Mouse (Mus musculus) embryo, embryonic 11 days (tissue): Measurements from ENCODE around the gene Prkrip1.
"Not testable (repeated sequence)": the region's sequence is repeated elsewhere in the genome, so short reads cannot be mapped to it uniquely, and the experiment has no call there.

Experiments used
- DNase-seq: peaks from one replicate; pipeline ENCODE4 v3.0.0-alpha.2; 2015

The Prkrip1 gene

DNA sequence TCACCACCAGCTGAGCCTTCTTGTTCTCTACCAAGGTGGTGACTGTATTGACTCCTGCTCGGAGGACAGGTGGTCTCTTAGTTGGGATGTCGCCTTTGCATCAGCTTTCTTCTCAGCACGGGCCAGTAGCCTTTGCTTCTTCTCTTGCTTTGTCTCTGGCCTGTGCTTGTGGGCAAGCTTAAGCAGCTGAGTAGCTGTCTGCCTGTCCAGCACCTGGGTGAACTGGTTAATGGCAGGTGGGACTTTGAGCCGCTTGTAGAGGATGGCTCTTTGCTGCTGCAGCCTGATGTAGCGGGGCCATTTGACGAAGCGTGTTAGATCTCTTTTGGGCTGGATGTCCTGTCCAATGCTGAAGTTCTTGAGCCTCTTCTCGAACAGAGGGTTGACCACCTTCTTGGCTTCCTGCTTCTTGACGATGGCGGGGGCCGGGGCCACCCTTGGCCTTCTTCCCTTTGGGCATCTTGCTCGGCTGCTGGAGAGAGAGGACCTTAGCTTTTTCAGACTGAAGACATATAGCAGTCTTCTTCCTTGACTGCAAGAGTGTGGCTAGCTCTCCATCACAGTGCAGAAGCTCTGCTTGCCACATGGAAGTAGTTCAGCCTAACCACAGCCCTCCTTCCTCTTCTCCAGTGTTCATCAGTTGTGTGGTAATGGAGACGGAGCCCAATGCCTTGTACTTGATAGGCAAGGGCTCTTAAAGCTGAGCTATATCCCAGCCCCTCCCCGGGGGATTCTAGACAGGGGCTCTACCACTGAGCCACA lies 12.8 kb upstream of the Prkrip1 start:
- DNase-seq: not testable (repeated sequence)

DNA sequence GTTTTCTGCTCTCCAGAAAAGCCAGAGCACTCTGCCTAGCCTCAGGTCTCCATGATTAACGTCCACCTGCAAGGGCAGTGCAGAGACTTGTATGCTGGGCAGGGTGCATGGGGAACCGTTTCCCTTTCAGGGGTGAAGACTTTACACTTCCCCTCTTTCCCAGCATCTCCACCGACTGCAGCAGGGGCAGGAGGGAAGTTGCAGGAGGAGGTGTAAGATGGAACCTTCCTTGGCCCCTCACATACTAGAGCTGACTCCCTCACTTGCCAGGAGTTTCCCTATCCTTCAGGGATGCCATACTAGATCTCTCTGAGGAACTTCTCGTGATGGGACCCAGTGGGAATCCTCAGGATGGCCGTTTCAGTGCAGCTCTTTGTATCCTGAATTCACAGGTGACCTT lies 11.8 kb upstream of the Prkrip1 start:
- DNase-seq: no peak

DNA sequence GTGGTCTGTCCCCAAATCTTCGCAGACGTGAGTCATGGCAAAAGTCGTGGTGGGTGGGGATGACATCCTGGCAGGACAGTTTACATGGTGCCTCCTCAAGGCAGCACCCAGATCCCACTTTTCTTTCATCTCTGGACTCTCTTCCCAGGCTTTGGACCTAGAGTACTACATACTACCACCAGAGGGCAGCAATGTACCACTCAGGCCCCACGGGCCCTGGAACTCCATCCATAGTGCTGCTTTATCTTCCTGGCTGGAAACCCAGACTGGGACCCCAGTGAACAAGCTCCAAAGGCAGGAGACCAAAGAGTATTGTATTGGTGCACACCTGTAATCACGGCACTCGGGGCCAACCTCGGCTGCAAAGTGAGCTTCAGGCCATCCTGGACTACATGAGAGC lies 3.1 kb upstream of the Prkrip1 start:
- DNase-seq: peak; percentile 89

DNA sequence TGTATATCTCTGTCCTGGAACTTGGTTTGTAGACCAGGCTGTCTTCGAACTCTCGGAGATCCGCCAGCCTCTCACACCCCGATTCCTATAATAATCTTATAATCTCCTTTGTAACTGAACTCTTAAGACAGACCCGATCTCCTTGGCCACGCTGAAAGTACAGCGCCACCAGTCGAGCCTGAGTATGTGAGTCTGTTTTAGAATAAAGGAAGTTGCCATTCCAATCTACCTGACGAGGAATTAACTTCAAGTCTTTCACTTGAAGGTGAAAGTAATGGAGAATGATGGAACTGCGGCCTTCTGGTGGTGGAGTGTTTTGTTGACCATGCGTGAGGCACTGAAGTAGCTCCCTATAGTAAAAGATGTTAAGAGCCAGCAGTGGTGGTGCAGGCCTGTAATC lies 763 bp upstream of the Prkrip1 start:
- DNase-seq: peak; percentile 35

DNA sequence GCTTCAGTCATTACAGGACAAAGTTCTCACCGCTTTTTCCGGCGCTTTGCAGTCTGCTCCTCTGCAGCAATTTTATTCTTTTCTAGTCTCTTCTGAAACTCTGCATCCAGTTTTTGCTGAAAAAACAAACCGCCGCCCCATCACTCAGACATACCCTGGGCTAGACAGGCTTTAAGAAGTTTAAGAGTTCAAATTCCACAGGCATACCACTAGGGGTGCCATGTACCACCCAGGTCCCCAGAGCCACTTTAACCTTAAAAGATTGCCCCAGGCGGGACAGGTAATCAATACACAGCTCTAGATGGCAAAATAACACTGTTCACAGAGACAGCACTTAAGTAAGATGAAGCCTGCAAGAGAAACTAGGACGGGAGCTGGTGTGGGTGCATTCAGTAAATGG lies 6.9 kb downstream of the Prkrip1 start:
- no peak for DNase-seq

DNA sequence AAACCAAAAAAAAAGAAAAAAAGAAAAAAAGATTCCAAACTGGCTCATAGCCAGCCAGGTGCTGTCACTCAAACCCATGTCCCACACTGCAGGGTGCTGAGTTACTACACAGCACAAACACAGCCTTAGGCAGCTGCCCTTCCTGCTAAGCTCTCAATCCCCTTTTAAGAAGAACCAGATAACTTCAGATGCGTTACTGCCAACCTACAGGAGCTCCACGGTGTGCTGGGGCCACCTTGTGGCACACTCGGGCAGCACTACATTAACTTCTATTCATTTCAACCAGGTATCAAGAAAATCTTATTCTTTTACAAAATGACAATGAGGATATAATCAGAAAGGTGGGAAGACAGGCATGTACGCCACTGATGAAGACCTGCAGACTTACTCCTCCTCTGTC lies 12.0 kb downstream of the Prkrip1 start:
- DNase-seq: peak; percentile 52

DNA sequence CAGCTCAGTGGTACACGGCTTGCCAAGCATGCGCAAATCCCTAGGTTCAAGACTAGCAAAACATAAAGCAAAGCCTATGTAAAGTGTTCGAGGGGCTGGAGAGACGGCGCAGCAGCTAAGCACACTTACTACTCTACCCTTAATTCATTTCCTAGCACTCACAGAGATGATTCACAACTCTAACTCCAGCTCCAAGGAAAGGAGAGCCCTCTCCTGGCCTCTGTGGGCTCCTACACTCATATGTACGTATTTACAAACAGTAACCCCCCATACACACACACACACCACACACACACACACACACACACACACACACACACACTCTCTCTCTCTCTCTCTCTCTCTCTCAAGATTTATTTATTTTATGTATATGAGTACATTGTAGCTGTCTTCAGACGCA lies 15.0 kb downstream of the Prkrip1 start:
- no peak for DNase-seq

DNA sequence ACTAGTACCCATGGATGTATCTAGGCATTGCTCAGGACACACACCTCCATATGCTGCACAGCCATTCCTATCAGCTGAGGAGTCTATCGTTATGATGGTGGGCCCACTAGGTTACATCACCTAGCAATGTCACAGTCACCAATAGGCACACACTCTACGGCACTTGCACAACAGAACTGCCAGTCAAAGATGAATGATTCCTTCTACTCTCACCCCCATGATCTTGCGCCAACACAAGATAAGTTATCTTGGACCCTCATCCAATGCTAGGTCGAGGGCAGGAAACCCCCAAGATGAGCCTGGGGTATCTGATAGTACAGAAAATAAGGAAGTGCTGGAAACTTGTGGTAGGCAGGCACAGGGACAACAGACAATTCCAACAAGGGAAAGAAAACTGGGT lies 15.9 kb downstream of the Prkrip1 start:
- DNase-seq: no peak

DNA sequence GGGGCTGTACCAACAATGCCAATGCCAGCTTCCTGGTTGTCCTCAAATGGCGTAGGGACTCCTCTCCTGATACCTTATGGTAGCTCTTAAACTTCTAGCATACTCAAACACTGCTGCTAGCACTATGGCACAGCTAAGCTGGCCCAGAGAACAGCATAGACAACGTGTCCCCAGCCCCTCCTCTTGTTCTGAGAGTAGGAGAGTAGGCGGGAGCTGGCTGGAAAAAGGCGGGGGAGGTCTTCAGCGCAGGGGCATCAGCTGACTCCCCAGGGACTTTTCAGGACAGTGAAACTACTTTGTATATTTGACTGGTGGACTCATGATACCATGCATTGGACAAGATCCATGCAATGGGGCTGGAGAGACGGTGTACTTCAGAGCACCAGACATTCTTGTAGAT lies 16.7 kb downstream of the Prkrip1 start:
- DNase-seq: no peak

DNA sequence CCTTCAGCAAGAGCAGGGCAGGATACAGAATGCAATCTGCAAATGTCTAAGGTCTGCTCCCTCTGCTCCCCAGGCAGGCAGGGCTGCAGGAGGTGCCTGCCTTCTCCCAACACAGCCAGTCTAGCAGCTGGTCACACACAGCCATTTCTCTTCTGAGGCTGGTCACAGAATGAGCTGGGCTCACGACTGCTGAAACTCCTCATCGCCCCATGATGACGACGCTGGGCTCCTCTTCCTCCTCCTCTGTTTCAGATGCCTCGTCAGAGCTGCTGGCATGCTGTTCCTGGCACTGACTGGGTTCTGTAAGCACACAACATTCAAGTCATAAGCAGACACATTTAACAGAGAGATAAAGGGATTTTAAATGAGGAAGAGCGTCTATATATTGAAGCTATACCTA lies 17.6 kb downstream of the Prkrip1 start:
- no peak for DNase-seq

DNA sequence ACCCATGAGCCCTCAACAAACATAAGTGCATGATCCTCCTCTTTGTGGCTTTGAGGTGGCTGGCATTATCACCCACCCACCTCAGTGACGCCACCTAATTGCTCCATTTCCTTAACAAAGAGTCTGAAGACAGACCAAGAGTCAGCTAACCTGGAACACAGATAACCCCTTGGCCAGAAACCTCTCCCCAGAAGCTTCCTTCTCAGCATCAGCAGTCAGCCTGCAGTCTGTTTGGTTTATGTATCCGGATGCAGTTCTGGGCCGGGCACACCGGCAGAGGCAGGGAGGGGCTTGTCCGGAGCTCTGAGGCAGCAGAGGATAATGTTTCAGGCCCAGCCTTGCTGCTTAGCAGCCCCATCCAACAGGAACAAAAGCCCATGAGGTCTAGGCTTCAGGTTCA lies 19.2 kb downstream of the Prkrip1 start:
- no peak for DNase-seq

DNA sequence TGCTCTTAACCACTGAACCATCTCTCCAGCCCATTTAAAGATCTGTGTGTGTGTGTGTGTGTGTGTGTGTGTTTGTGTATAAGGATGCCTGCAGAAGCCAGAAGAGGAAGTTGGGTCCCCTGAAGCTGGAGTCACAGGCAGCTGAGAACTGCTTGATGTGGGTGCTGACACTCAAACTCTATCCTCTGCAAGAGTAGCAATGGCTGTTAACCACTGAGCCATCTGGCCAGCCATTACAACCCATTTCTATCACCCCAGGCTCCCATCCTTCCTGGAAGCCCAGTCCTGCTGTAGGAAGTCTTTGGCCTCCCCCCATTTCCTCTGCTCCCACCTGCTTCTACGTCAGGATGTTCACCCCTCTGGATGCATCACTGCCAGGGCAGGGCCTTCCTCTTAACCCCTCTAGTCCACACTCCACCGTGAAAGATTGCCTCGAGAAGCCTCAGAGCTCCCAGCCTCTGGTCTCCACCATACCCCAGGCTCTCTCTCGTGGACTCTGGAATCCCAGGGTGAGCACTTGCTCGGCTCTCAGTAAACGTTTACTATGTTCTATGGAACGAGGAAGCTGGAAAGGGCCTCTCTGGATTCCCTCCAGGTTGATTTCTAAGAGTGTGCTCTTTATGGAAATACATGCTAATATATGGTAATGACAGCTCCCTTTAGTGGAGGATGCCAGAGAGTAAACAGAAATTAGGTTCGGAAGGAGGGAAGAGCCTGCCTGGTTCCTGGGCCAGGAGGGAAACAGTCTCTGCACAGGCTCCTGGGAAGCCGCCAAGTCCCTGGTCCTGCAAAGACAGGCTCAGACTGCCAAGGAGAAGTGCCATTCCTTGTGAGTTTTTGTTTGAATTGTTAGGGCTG lies 24.9 kb downstream of the Prkrip1 start:
- DNase-seq: no peak

DNA sequence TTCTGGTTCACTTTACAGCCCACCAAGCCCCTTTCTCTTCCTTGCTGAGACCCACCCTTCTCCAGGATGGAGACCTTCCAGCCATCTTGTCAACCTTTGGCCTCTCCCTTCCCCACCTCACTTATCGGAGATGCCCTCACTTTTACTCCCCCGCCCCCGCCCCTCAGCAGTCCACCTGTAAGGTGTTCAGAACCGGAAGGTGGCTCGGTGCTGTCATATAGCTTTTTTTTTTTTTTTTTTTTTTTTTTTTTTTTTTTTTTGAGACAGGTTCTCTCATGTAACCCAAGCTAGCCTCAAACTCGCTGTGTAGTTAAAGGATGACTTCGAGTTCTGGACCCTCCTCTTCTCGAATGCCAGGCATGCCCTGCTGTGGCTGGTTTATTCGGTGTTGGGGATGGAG lies 25.8 kb downstream of the Prkrip1 start:
- DNase-seq: no peak

DNA sequence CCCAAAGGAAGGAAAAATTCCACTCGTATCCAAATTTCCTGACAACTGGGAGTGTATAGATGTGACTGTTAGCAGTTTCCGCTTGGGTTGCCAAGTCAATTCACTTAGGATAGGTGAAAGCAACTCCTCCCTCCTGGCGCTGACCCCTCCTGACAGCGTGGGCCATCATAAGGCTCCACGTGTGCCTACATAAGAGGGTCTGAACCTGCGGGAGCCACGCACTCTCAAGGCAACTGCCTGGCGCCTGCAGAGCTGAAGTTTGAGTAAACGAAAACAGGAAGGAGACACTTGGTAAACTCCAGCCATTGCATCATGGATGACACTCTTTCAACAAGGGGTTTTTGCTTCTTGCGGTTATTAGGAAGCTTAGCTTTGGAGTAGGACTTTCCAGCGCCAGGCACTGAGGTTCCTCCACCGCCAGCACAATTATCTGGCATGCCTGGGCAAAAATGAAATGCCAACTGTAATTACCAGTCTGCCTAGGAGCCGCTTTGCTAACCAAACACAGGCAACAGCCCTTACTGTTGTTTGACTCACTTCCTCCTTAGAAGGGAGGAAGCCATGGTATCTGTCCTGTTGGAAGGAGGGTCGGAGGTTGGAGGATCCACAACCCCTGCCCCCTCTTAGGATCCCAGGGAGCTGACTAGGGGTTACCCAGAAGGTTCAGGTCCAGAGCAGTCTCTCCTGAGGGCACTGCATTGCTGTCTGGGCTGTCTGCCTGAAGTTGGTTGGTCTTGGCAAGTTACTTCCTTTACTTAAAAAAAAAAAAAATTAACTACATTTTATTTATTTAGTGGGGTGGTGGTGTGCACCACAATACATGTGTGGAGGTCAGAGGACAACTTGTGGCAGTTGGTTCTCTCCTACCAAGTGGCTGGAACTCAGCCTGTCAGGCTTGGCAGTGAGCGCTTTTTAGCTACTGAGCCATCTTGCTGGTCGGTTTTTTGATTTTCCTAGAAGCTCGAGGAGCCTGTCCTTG lies 27.1 kb downstream of the Prkrip1 start:
- DNase-seq: peak; percentile 14

DNA sequence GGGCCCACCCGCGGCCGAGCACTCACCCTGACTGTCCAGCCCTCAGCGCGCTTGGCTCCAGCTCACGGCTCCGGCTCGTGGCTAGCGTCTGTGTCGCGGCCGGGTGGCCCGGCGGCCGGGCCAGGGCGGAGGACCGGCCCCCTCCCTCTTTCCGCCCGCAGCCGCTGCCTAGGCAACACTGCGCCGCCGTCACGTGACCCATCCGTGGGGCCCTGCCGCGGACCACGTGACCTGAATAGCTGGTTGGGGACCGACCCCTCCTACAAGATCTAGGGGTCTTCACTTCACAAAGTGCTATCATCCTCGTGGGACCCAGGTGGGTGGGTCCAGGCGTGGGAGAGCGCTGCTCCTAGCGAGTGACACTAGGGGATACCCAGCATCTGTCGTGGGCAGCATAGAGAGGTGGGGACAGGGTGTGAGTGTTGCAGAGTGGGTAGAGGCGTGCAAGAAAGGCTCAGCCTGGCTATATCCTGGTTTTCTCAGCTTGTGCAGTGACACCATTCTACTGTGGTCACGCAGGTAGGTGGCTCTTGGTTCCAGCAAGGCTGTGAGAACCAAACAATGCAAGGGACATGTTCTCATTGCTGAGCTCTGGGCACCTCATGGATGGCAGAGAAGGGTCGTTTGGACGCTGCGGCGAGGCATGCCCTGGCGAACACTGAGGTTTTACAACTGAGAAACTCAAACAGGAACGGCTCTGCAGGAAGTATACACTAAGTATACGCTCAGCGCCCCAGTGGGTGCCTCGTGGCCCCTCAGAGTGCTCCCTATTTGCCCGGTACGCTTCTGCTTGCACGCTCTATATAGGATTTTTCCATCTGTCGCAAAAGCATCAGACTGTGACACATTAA lies 28.0 kb downstream of the Prkrip1 start, which contains the start of gene Orai2:
Gene Orai2 (minus strand): TSS at position 202 of the 851 bp plus-strand sequence.
- peak; percentile 92 for DNase-seq

DNA sequence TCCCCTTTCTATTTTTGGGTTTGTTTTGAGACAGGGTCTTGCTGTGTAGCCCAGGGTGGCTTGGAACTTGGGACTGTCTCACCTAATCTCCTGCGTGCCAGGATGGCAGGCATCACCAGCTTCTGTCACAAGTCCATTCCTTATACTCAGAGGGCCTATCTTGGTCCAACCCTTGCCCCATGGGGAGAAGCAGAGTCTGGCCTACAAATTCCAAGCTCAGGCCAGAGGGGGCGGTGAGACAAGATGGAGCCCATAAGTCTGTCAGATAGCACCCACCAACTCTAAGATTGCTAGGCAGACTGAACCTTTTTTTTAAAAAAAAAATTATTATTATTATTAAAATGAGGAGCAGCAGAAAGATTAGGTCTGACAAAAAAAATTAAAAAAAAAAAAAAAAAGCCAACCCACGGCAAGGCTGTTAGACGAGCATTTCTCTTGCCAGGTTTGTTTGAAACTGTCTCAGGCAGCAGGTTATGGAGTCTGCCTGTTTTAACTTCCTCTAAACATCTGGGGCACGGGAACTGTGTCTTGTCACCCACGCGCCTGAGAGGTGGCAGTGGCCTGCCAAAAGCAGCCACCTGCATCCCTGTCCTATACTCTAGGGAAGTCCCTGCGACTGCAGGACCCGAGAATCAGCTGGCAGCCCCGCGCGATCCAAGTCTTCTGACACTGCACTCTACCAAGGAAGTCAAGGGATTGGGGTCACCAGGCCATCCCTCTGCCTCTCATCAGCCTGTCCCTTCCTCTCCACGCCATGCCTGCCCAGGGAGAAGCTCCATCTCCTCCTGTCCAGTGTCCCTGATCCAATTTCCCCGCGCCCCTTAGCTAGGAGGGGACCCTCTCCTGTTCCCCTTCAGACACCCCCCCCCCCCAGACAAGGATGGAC lies 28.9 kb downstream of the Prkrip1 start:
- DNase-seq: peak; percentile 35

DNA sequence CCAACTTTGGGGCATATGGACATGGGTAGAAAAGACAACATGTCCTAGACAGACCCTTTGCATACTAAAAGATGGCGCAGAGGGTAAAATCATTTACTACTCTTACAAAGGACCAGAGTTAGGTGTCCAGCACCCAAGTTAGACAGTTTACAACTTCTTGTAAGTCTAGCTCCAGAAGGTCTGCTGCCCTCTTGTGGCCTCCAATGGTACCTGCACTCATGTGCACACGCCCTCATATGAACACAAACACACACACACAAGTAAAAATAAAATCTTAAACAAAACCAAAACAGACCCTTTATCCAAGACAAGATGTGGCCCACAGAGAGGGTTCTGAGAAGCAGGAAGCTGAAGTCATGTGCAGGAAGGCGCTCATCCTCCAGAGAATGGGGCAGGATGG lies 30.7 kb downstream of the Prkrip1 start:
- no peak for DNase-seq

DNA sequence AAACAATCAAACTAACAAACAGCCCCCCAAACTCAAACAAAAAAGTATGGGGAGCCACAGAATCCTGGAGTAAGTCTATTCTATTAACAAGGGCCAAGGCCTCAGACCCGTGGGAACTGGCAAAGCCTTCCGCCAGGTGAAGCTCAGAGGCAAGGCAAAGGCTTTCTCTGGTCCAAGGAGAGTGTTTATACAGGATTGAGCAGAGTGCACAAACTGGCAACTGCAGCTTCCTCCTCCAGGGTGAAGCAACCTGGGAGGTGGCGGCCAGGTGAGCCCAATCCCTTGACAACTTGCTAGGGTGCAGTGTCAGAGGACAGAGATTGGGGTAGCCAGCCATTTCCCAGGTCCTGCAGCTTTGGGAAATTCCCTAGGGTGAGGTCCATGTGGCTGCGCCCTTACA lies 31.5 kb downstream of the Prkrip1 start:
- no peak for DNase-seq

DNA sequence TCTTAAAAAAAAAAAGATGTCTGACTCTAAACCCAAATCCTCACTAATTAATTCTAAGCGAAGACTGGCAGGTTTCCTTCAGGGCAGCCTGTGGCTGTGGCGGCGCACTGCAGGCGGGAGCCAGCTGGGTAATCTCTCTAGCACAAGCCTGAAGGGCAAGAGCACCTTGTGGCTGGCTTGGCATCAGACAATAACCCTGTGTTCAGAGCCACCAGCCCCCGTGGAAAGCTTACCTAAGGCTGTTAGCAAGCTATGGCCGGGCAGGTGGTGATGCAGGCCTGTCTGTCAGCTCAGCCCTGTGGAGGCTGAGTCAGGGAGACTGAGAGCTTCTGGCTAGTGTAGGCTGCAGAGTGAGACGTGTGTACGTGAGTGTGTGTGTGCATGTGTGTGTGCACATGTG lies 33.5 kb downstream of the Prkrip1 start:
- DNase-seq: no peak

DNA sequence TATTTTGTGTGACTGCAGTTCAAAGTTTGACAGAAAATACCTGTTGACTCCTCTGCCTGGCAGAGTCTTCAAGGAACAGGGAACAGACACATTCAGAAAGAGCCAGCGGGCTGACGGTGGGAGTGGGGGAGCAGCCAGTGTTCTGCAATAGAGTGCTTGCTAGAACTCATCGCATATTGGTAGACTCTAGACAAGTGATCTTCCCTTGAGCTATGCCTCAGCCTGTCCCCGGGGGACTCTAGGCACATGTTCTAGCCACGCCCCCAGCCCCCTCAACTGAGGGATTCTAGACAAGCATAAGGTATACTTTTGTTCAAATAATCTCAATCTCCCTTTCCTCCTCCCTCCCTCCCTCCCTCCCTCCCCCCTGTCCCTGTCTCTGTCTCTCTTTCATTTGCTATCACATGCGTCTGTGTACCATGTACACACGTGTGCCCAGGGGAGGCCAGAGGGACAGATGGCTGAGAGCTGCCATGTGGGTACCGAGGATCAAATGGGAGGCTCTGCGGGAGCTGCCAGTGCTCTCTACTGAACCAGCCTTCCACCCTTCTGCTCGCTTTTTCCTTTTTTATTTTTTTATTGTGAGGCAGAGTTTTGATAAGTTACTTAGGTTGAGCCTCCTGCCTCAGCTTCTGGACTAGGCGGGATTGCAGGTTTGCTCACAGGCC lies 34.8 kb downstream of the Prkrip1 start:
- DNase-seq: no peak
